Mouse (Mus musculus): ENCODE data around the gene Ss18l2.

- TF ChIP-seq TAL1 (IDR thresholded peaks at IDR 0.05; ENCODE audit: low read length) = no peak
- no peak for TF ChIP-seq GATA1 (IDR thresholded peaks at IDR 0.05; ENCODE audit: low read length)
Observed at GRCm38 (mm10) chr9:121759091-121760081, 49.3 kb downstream of the Ss18l2 start, which contains the start of gene Zfp651.
